Mouse (Mus musculus): ENCODE results near the gene Cfh.
"Not testable (repeated sequence)": the region's sequence is repeated elsewhere in the genome, so short reads cannot be mapped to it uniquely, and the experiment has no call there.

Cfh gene

DNA sequence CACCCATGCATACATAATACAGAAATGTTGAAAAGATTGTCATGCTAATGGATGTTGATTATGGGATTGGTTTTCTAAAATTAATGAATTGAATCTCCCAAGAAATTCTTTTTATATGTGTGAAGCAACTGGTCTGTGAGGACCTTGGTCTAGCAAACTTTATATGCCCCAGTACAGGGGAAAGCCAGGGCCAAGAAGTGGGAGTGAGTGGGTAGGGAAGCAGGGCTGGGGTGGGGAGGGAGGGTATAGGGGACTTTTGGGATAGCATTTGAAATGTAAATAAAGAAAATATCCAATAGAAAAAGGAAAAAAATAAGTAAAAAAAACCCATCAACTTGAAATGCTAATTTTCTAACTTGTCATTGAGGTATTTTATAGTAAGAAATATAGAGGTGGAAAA lies at the start of gene Cfh:
TSS of gene Cfh (minus strand) at position 101 of the 400 bp plus-strand sequence.
- not testable (repeated sequence) for DNase-seq (ENCODE audit: low spot score in 2 of 2)

DNA sequence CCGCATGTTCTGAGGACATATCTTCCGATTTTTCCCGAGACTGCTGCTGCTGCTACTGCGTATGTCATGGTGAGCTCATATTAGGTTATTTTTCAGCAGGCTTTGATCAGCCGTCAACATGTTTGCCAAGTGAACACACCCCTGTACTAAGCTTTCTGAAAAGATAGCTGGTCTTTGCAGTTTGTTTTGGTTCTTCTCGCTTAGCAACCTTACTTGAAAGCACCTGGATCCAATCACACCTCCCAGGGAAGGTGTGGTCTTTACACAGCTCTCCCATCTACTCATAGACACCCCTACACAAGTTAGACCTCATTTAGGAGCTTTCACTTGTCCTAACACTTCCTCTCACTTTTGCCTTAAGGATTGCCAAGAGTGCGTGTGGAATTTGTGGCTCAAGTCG lies 43.1 kb upstream of the Cfh start:
- no peak for DNase-seq (ENCODE audit: low spot score in 2 of 2)

DNA sequence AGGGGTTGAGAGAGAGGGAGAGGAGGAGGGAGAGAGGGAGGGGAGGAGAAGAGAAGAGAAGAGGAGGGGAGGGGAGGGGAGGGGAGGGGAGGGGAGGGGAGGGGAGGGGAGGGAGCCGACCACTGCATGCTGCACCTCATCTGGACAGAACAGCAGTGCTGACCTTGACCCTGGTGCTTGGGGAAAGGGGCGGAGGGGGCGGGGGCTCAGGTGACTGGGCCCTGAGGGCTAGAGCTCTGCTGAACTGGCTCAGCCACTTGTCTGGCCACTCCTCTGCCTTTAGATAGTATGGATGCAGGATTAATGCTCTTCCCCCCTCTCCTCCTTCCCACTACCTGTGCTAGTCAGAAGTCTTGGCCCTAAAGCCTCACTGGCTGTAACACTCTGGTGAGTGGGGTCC lies 41.7 kb upstream of the Cfh start:
- DNase-seq (ENCODE audit: low spot score in 2 of 2) = no peak

- no peak for DNase-seq (ENCODE audit: low spot score in 2 of 2)
Measured at GRCm38 (mm10) chr1:140205329-140205728, 21.8 kb upstream of the Cfh start.

DNA sequence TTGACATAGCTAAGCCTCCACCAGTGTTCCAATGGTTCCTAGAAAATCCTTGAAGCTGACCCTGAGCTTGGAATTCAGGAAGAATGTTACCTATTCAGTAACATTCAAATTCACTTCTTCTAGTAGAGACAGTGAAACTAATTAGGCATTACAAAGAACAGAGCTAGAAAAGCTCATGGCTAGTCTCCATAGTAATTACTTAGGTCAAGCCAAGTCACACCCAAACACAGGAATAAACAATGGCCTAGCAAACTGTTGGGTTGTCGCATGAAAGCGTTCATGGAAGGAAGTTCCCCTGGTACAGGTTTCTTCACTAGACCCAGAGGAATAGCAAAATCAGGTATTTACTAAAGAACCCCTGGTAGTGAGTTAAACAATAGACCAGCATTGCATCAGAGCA lies 4.9 kb upstream of the Cfh start:
- not testable (repeated sequence) for DNase-seq (ENCODE audit: low spot score in 2 of 2)

GRCm38 (mm10) chr1:140183208-140183607 lies 356 bp downstream of the Cfh start:
- DNase-seq (ENCODE audit: low spot score in 2 of 2) = no peak

- no peak for DNase-seq (ENCODE audit: low spot score in 2 of 2)
Measured at GRCm38 (mm10) chr1:140180125-140180524, 3.4 kb downstream of the Cfh start.

- DNase-seq (ENCODE audit: low spot score in 2 of 2) = no peak
Measured at GRCm38 (mm10) chr1:140175442-140175841, 8.1 kb downstream of the Cfh start.

DNA sequence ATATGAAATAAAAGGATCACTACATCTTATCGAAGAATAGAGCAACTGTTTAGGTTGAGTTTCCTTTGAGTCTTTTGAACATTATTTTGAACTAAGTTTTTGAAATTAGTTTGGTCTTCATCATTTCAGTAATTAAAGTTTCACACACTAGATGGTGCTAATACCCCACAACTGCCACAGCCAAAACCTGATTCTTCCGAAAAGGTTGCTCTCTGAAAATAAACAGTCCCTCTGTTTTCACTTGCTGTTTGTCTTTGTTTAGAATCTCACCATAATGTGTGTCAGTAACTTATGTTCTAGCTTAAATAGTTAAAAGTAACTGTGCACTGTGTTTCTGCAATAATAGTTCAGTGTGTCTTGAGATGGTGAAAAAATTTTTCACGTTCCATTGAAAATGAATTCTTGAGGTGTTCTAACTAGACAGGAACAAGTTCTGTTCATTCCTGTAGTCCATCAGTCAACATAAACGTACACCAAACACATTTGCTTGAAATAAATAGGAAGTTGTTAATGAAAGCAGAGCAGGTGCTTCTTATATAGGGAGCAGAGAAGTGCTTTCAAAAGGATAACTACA lies 11.9 kb downstream of the Cfh start:
- no peak for DNase-seq (ENCODE audit: low spot score in 2 of 2)

DNA sequence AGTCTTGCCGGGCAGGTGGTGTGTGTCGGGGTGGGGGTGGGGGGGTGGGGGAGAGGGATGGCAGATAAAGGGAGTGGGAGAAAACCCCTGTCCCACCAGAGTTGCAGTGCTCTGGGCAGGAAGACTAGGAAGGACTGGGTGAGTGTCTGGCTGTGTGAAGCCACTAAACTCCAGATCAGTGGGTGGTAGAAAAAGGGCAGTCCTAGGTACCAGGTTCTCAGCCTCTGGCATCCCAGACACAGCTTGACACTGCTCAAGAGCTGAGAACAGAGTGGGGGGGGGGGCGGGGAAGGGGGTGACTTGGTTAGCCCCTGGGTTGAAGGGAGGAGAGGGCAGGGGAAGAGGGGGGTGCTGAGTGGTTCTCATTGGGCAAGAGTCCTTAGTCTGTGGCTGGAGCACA lies 24.6 kb downstream of the Cfh start:
- no peak for DNase-seq (ENCODE audit: low spot score in 2 of 2)

- no peak for DNase-seq (ENCODE audit: low spot score in 2 of 2)
Measured at GRCm38 (mm10) chr1:140069471-140069870, 114.1 kb downstream of the Cfh start.

Measured in spleen, postnatal 14 days (tissue).